Mouse (Mus musculus): ENCODE measurements around the gene Atl3. TPM values are rescaled to one million over a fixed set of nuclear protein-coding genes. Genes with fewer than 3 reads are reported as not detected.
"Not testable (repeated sequence)": the region's sequence is repeated elsewhere in the genome, so short reads cannot be mapped to it uniquely, and the experiment has no call there.

The Atl3 gene
- total RNA-seq, 2 experiments from 2014 or later, result 21.8 to 23.6 TPM

DNA sequence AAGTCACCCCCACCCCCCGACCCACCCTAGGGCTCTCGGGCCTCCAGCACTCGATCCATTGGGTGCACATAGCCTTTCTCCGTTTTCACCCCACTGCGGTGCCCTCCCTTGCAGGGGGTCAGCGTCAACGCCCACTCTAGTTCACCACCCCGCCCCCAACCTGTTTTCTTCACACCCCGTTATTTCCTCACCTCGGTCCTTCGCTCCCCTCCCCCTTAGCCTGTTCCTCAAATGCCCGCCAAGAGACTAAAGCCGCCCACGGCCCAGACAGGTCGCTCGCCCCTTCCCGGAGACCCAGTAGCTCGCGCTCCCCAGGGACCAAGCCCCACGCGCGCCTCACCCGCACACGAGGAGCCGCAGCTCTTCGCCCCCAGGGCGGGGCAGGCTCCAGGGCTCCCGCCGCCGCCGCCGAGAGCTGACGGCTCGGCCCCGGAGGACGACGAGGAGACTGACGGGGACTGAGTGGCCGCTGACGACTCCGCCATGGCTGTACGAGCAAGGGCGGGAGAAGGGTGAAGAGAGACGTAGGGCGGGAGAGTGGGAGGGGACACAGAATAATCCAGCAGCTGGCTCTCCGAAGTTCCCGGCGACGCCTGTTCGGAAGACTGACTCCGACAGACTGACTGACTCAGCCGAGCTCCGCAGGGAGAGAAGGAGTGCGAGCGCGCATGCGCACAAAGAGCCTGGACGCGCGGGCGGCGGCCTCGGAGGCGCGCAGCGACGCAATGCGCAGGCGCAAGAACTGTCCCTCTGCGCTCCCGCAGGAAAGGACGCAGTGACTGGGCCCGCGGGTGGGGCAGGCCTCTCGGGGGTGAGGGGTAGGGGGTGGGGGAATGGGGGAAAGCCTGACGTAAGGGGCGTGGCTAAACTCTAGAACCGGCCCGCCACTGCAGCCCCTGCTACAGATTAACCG lies 11.0 kb upstream of the Atl3 start, which contains the start of gene Rtn3:
Gene Rtn3, minus strand, starts transcription at position 683 of the 913 bp plus-strand sequence.
- TF ChIP-seq CTCF (IDR thresholded peaks at IDR 0.05), result no peak
- intact Hi-C loops (cut with DNase I), result loop anchor here (1.0 kb wide), 1 partner anchor 11 kb away; the partner anchor contains the start of gene Atl3

DNA sequence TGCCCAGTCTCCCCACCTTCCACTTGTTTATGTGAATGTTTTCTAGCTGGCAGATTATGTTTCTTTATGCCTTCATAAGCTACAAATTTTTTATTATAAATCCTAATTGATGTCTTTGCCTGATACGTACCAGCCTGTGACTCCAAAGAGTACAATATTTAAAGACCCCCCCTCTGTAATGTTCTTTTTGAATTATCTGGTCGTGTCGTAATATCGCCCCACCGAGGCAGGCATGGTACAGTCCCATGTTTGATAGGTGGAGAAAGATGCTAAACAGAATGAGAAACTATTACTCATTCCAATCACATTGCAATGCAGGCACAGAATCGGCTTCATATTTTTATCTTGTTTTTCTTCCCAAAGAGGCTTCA lies 10.3 kb upstream of the Atl3 start:
- Histone ChIP-seq H3K27ac (peak overlapping the region; percentile 97), H3K4me3 (peak overlapping the region; percentile 96)
- intact Hi-C loops (cut with DNase I), result loop anchor here (1.0 kb wide), 1 partner anchor 11 kb away; the partner anchor contains the start of gene Atl3
- TF ChIP-seq CTCF (IDR thresholded peaks at IDR 0.05), result no peak; the same call in 1 of the 2 replicates
- DNase-seq (ENCODE audit: extremely low spot score in 1 of 2, low spot score in 2 of 2), result peak; percentile 34 to 54

More for the DNA sequence above, 11.0 kb upstream of the Atl3 start, which contains the start of gene Rtn3:
- Histone ChIP-seq H3K27ac (peak within 1 kb of the TSS; percentile 97), H3K4me3 (peak within 1 kb of the TSS; percentile 96)
- peak; percentile 98 for DNase-seq (ENCODE audit: extremely low spot score in 1 of 2, low spot score in 2 of 2)

DNA sequence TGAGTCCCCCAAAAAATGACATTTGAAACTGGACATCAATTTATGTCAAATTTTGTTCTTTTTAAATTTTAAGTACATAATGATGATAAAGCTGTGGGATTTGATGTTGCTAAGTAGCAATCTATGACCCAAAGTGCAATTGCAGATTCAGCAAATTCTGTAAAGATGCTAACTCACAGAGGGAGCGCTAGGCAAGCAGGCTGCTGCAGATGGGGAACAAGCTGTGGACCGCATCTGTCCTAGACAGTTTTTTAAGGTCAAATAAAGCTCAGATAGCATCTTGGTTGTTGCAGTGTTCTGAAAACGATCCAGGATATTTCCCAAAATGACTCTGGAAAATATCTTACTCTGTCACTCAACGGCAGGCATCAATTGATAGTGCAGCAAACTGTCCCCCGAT lies 9.8 kb upstream of the Atl3 start:
- TF ChIP-seq CTCF (IDR thresholded peaks at IDR 0.05), result no peak
- DNase-seq (ENCODE audit: extremely low spot score in 1 of 2, low spot score in 2 of 2), result no peak
- Histone ChIP-seq H3K4me3 (peak overlapping the region; percentile 96), H3K27ac (peak overlapping the region; percentile 97)
- intact Hi-C loops (cut with DNase I), result no loop called here

DNA sequence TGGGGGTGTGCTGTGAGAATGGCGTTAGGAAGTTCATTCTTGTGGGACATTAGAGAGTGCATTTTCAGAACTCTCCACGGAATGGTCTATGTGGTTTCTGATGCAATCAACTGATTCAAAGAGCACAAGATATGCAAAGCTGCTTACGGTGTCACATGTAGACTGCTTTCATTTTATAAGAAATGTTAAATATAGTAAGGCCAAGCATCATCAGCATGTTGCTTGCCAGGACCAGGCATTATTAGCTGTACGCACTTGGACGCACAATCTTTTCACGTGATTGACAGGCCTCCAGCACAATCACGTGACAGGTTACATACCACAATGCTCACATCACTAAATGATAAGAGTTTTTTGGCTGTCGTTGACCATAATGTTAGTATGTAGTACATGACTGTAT lies 6.2 kb upstream of the Atl3 start:
- H3K4me3 ChIP-seq, result no peak overlapping the region
- TF ChIP-seq CTCF (IDR thresholded peaks at IDR 0.05), result no peak
- no peak overlapping the region for H3K27ac ChIP-seq
- DNase-seq (ENCODE audit: extremely low spot score in 1 of 2, low spot score in 2 of 2), result no peak
- intact Hi-C loops (cut with DNase I), result no loop called here

DNA sequence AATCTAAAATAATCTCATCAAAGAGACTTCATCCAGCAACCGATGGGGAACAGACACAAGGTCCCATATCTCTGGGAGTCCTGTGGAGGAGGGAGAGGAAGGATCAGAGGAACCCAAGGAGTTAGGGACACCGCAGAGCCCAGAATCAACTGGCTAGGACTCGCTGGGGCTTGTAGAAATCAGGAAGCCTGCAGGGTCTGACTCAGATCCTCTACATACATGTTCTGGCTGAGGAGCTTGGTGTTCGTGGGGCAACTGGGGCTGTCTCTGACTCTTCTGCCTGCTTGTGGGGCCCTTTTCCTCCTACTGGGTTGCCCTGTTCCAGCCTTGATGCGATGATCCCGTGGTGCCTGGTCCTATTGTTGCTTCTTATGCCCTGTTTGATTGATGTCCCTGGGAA lies 1.9 kb upstream of the Atl3 start:
- Histone ChIP-seq H3K27ac (no peak overlapping the region), H3K4me3 (no peak overlapping the region)
- no peak for TF ChIP-seq CTCF (IDR thresholded peaks at IDR 0.05)
- no peak for DNase-seq (ENCODE audit: extremely low spot score in 1 of 2, low spot score in 2 of 2)
- intact Hi-C loops (cut with DNase I), result no loop called here

DNA sequence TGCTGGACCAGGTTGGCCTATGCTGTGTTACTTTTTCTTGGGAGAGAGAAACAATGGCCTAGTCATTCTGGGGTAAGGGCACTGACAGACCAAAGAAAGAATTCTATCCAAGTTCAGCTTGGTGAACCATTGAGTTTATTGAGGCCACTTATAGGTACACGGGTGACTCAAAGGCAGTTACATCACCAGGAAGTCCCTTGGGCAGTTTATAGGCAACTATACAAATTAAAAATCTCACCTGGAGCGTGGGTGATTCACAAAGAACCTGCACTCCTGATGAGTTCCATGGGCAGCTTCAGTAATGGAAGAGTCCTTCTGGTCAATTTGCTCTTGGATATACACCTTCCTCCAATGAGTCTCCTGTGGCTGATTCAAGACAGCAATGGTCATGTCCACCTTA lies 1.2 kb upstream of the Atl3 start:
- TF ChIP-seq CTCF (IDR thresholded peaks at IDR 0.05), result no peak
- DNase-seq (ENCODE audit: extremely low spot score in 1 of 2, low spot score in 2 of 2), result no peak
- no peak overlapping the region for H3K27ac ChIP-seq
- H3K4me3 ChIP-seq, result no peak overlapping the region
- intact Hi-C loops (cut with DNase I), result no loop called here

DNA sequence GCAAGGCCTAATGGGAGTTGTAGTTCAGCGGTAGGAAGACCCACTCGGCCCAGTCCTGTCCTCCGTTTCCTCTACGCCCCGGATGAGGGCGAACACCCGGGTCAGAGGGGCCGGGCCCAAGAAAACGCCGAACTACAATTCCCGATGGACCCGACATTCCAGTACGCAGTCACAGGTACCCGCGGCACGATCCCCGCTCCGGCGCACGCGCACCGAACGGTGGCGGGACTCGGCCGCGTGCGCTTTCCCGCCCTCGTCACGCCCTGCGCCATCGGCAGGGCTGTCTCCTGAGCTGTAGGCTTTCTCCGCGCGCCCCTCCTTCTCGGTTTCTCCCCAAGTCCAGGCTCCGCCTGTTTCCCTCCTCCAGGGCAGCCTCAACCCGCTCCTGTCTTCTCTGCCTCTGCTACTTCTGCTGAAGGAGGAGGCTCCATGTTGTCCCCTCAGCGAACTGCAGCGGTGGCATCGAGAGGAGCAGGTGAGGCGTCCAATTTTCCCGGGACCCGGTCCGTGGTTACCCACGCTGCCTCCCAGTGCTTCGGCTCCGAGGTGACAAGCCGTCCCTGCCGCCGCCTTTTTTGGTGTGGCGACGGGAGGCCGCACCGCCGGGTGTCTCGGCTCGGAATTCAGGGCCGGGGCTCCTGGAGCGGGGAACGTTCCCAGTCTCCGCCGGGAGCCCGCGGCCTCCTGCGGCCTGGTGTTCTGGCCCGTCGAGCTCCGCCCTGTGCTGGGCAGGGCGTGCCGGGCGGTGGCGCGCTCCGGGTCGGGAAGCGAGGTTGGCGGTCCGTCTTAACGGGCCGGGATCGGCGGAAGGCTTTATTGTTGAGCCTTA lies 561 bp downstream of the Atl3 start:
- intact Hi-C loops (cut with DNase I), result loop anchor here (1.0 kb wide), 1 partner anchor 11 kb away; the partner anchor contains the start of gene Rtn3
- Histone ChIP-seq H3K27ac (peak overlapping the region; percentile 99), H3K4me3 (peak overlapping the region; percentile 76)
- no peak; the same call in 1 of the 2 replicates for TF ChIP-seq CTCF (IDR thresholded peaks at IDR 0.05)
- DNase-seq (ENCODE audit: extremely low spot score in 1 of 2, low spot score in 2 of 2), result peak; percentile 97 to 98

DNA sequence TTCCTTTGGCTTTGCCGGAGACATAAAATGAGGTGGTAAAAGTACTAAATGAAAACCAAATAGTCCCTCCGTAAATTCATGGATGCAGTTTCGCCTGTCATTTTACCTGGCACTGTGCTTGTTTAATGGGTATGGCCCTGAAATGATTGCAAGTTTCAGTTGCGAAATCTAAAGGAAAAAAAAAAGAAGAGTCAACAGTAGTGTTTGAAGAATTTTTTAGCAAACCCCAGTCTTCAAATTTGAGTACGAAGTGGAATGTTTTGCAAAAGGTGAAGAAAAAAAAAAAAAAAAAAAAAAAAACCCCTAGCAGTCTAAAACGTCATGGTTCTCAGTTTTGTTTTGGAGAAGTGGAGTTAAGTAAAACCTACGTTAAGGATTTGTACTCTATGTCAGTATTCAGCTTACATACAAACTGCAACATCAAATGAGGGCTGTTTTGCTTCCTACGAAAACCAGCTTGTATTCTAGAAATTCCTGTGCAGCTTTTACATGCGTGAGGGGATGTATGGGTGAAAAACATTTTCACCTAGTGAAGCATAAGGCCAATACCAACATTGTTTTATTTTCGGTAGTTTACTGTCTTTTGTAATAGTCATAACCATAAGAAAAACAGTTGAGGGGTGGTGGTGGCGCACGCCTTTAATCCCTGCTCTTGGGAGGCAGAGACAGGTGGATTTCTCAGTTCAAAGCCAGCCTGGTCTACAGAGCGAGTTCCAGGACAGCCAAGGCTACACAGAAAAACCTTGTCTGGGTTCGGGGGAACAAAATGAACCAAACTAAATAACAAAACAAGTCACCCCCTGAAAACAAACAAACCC lies 1.6 kb downstream of the Atl3 start:
- Histone ChIP-seq H3K27ac (peak overlapping the region; percentile 99), H3K4me3 (peak overlapping the region; percentile 76)
- intact Hi-C loops (cut with DNase I), result no loop called here
- DNase-seq (ENCODE audit: extremely low spot score in 1 of 2, low spot score in 2 of 2), result no peak
- no peak for TF ChIP-seq CTCF (IDR thresholded peaks at IDR 0.05)

DNA sequence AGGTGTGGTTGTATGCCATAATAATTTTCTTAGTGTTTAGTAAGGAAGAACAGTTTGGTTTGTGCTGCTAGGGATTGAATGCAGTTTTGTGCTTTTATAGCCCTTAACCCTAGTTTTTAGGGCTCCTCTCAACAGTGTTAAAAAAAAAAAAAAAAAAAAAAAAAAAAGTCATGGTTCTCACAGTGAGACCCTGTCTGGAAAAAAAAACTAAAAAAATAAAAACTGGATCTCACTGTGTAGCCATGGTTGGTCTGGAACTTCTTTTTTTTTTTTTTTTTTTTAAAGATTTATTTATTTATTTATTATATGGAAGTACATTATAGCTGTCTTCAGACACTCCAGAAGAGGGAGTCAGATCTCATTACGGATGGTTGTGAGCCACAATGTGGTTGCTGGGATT lies 2.2 kb downstream of the Atl3 start:
- intact Hi-C loops (cut with DNase I); DNase-seq (ENCODE audit: extremely low spot score in 1 of 2, low spot score in 2 of 2); H3K27ac ChIP-seq; H3K4me3 ChIP-seq: not testable (repeated sequence)

DNA sequence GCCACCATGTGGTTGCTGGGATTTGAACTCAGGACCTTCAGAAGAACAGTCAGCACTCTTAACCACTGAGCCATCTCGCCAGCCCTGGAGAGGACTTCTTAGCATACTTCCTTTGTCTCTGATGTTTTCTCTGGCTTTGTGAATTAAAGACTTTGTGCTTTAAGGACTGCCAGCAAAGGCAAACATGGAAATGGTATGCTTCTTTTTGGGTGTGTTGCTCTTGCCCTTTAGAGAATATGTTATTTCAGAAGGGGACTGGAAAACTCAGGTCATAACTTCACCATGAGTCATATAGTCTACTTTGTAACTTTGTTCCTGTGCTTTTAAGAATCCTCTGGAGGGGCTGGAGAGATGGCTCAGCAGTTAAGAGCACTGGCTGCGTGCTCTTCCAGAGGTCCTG lies 5.0 kb downstream of the Atl3 start:
- intact Hi-C loops (cut with DNase I), result no loop called here
- Histone ChIP-seq H3K4me3 (no peak overlapping the region), H3K27ac (no peak overlapping the region)
- DNase-seq (ENCODE audit: extremely low spot score in 1 of 2, low spot score in 2 of 2), result no peak
- no peak for TF ChIP-seq CTCF (IDR thresholded peaks at IDR 0.05)

DNA sequence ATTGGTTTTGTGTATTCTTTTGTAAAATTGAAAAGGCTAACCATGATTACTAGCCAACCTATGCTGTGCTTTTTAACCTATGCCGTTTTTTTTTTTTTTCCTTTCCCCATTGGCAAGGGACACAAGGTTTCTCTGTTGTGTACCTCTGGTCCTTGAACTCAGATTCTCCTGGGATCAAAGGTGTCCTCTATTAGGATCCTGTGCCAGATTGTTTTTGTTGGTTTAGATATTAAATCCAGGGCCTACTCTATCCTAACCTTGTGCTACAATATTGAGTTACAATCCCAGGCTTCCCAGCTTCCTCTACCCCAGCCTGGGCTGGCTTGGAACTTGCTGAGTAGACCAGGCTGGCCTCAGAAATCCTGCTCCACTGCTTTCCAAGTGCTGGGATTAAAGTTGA lies 6.9 kb downstream of the Atl3 start:
- intact Hi-C loops (cut with DNase I), result no loop called here
- no peak for TF ChIP-seq CTCF (IDR thresholded peaks at IDR 0.05)
- no peak for DNase-seq (ENCODE audit: extremely low spot score in 1 of 2, low spot score in 2 of 2)
- Histone ChIP-seq H3K4me3 (no peak overlapping the region), H3K27ac (no peak overlapping the region)
